In the genomic region with DNA sequence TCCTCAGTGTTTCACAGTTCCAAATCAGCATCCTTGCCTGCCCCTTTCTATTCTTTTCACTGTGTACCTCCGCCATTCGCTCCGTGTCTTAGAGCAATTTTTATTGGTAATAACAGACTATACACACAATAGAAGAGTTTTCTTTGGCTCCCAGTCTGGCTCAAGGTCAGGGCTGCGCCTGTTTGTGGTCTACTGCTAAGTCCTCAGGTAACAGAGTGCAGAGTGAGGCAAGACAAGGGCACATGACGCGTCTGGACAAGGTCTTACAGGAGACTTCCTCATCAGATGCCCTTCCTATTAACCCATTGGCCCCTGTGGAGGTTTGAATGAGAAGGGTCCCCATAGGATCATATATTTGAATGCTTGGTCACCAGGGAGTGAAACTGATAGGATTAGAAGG, we compare ENCODE assay signal across 20 mouse cellular contexts. TPM values are rescaled to one million over a fixed set of nuclear protein-coding genes. Genes with fewer than 3 reads are reported as not detected.
"Had no signal": no experiment of that assay in that cellular context is flagged by ENCODE, and none has a peak within 500 bp of the region (broad histone marks: within the 10 kb centered on the region; RNA-seq: fewer than 3 reads in every experiment).

No protein-coding gene starts in this region.

- H3K27me3 ChIP-seq: limb, embryonic 13.5 days; liver, embryonic 15.5 days had no signal

- DNase-seq: kidney, adult 18-20 months; kidney, adult 9 months; kidney, postnatal 14 days; kidney, postnatal 4 days; layer of hippocampus, adult 9-11 months; liver; lung, embryonic 14.5 days; midbrain, embryonic 14.5 days; thymus, adult 2 months; thymus, postnatal 36 days had no signal

- H3K27ac ChIP-seq: hindbrain, postnatal 0 days; layer of hippocampus, adult 2 months; limb, embryonic 10.5 days; limb, embryonic 13.5 days; liver, embryonic 12.5 days; liver, embryonic 15.5 days; macrophage had no signal

- H3K9ac ChIP-seq: limb, embryonic 13.5 days; liver, embryonic 12.5 days; liver, embryonic 15.5 days; lung, embryonic 14.5 days had no signal

- H3K4me2 ChIP-seq: limb, embryonic 13.5 days; liver, embryonic 12.5 days; liver, embryonic 15.5 days; lung, embryonic 14.5 days; midbrain, embryonic 11.5 days had no signal

- H3K36me3 ChIP-seq: limb, embryonic 10.5 days; limb, embryonic 13.5 days; liver, embryonic 12.5 days; liver, embryonic 15.5 days had no signal

- H3K4me1 ChIP-seq: liver, embryonic 12.5 days had no signal

- H3K4me3 ChIP-seq: layer of hippocampus, adult 2 months; limb, embryonic 10.5 days; limb, embryonic 13.5 days; liver, embryonic 12.5 days; liver, embryonic 15.5 days had no signal

- H3K9me3 ChIP-seq: limb, embryonic 10.5 days; limb, embryonic 13.5 days; liver, embryonic 12.5 days; liver, embryonic 15.5 days had no signal

- ATAC-seq: hindbrain, postnatal 0 days; inflammation-experienced regulatory T-cells, adult 6 months; intestine, embryonic 16.5 days; liver, embryonic 12.5 days had no signal

RNA-seq across cellular contexts. Expression of gene Cdk18, which starts 49.7 kb away (rescaled TPM):
- polyA plus RNA-seq: inflammation-experienced regulatory T-cells, adult 6 months had no signal
